Mouse (Mus musculus): ENCODE measurements at regions not wholly inside any gene's neighbourhood (a gene's known extent, or its start where the extent isn't known, plus 50 kb on each side); places are given as distances from the start of the nearest gene placed in this dataset.

GRCm38 (mm10) chr6:143373686-143374273, 206.8 kb downstream of the Etnk1 start:
- DNase-seq = no peak

DNA sequence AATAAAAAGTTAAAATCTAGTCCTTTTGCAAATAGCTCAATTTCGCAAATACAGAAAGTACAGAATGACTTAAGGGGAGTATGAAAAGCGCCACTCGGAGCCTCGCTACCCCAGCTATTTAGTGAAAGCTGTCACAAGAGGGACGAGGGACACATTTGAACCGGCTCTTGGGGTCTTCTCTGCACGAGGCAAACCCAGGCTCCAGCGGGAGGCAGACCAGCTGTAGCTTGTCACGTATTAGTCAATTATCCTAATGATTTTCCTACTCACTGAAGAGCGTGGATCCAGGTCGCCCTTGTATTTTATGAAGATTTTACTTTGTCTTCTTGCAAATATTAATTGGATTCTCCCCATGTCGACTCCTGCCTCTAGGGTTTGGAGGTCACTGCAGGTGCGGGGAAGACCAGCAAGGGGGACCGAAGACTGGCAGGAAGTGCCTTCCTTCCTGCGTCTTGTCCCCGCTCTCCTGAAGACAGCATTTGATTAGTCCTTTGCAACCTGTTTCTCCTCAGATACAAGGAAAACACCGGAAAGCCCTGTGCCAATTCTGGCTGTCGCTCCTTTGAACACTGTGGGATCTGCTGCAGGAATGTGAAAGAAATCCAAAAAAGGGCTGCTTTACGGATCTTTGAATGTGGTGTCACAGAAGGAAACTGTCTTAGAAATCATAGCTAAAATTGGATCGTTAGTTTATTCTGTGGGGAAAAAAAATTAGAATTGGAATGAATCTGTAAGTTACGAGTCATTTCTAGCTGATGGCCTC, 209.1 kb downstream of the Etnk1 start:
- no peak for DNase-seq

DNA sequence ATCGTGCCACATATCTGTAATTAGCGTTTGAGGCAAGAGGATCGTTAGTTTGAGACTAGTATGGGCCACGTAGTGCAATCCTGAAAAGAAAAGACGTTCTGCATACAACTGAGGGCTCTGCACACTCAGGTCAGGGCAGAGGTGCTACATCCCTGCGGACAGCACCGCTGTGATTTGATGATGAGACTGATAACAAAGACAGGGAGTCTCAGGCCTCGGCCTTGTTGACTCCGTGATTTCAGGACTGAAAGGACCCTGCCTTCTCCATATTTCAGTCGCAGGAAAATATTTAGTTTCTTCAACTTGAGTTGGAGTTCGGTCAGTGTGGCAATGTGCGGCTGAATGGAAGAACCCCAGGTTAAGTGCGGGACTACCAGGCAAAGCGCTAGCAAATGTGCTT, 210.1 kb downstream of the Etnk1 start:
- no peak for DNase-seq

DNA sequence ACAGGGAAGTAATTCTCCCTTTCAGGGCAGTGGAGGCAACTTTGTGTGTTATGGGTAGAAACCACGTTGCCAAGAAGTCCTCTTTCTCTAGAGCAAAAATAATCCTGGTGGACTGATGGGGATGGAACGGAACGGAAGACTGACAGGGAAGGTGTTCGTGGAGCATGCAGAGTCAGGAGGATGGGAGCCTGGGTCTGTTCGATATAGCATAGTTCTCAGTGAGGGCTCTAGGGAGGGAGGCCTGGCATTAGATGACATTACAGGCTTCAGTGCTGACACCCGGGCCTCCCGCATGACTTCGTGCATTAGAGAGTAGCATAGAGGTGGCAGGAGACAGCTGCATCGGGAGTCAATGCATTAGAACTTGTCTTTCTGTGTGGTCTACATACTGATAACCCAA, 211.1 kb downstream of the Etnk1 start:
- DNase-seq = no peak

DNA sequence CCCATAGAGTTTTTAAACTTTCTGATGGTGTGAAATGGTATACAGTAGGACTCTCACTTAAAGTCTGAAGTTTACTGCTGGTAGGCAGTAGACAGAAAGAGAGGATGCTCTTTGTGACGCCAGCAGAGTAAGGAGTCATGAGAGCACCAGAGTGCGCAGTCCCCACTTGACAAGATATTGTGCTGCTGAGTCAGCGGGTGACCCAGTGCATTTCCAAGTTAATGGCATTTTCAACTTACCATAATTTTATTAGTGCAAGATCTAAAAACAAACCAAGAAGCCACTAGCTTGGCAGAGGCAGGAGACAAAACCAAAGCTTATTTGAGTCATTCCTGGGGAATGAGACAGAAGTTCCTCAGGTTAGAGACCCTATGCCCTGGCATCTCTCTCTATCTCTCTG, 213.5 kb downstream of the Etnk1 start:
- no peak for DNase-seq

- DNase-seq = no peak
These were observed 219.8 kb downstream of the Etnk1 start for GRCm38 (mm10) chr6:143386597-143387450.

DNA sequence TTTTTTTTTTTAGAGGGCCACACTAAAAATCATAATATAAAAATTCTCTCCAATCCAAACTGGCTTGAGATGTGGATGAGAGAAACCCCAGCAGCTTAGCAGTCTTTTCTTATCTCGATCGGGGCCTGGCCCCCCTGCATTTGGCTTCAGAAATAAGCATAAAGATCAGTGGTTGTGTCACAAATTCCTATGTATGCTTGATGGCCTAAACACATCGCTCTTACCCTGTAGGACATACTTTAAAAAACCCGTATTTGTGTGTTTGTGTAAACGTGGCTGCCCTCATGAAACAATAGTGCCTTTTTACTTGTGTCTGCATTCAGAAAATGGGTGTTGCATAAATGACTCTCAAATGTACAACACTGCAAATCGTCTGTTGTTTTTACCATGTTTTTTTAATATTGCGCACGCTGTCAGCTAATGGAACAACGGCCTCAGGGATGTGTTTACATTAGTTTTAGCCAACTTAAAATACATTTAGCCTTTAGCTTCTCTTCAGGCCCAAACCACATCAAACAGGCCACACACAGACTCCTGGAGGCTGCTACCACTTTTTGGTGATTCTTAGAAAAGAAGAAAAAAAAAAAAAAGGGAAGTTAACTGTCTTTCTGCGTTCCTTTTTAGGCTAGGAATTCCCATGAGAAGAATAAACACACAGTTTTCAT, 226.7 kb downstream of the Etnk1 start:
- DNase-seq = no peak

DNA sequence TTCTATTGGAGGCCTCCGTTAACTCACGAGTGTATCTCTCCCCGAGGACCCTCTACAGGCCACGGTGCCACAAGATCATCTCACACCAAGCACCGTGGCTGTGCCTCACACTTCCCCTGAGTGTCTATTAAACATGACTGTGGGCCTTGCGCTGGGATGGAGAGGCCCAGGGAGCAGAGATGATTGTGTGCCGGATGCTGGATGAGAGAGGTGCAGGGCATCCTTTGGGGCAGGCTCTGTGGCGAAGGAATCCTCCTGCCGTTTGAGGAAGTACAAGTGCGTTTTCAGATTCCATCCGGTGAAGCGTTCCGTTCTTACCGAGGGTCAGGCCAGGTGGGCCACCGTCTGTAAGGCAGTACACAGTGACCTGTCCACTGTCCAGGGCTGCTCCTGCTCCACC, 227.4 kb downstream of the Etnk1 start:
- DNase-seq = no peak

GRCm38 (mm10) chr6:143401436-143401835, 234.4 kb downstream of the Etnk1 start:
- no peak for DNase-seq

DNA sequence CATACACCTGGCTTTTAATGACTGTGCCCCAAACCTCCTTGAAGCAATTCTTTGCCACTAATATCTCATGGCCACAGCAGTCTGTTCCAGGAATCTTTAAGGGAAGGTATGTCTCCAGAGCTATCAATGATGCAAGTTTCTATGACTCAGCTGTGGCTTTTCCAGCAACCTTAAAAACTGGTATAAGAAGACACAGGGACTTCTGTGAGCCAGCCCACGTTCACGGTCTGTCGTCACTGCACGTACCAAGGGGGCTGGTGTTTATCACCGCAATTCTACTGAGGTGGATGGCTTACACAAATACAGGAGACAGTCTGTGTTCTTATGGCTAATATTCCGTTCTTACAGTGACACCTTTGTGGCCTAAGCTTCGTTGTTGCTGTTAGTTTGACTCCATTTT, 234.9 kb downstream of the Etnk1 start:
- DNase-seq = no peak

DNA sequence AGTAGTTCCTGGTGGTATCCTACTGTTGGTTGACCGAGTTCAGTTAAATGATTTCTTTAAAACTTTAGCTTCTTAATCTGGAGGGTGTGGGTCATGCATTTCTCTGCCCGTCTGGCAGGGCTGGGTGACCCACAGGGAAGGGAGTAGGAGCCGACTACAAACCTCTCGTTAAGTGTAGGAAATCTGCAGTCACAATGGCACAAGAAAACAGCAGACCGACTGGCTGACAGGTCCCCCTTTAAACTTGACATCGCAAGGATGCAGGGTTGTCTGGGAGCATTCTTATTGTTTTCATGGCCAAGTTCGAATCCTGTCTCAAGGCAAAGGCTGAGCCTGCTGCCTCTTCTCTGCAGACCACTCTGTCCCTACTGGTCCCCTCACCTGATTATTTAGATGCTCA, 235.7 kb downstream of the Etnk1 start:
- no peak for DNase-seq

DNA sequence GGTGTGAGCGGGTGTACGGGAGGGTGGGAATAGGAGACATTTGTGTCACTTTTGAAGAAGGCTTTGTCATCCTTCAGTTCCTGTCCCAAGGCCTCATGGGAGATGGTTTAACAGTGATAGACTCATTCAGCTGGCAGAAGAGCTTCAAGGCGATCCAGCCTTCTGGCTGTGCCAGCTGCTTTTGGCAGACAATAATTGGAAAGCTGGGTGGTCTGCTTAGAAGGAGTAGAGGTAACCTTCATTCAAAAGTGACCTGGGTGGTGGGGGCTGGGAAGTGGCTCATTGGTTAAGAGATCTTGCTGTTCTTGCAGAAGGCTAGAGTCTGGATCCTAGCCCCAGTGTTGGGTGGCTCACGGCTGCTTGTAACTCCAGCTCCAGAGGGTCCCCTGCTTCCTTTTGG, 237.5 kb downstream of the Etnk1 start:
- DNase-seq = no peak

GRCm38 (mm10) chr6:143412056-143412455, 245.0 kb downstream of the Etnk1 start:
- DNase-seq = no peak

GRCm38 (mm10) chr6:143412721-143413120, 245.7 kb downstream of the Etnk1 start:
- DNase-seq = no peak

GRCm38 (mm10) chr6:143414590-143415382, 247.8 kb downstream of the Etnk1 start:
- no peak for DNase-seq

DNA sequence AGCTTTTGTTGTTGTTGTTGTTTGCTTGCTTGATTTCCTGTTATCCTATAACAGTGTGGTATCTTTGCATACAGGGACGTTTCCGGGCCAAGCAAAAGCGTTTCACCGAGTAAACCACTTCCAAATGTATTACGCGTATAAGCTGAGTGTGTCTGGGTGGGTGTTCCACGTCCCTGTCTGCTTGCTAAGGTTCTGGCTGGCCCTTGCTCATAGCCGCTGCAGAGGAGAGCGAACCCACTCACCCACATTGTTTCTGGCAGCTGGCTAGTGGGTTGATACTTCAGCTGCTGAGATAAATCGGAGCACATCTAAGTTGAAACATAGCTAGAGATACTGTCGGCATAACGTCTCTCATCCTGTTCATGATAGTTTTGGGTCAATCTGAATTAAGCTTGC, 248.4 kb downstream of the Etnk1 start:
- no peak for DNase-seq

GRCm38 (mm10) chr6:143419872-143420271, 252.9 kb downstream of the Etnk1 start:
- DNase-seq = no peak

DNA sequence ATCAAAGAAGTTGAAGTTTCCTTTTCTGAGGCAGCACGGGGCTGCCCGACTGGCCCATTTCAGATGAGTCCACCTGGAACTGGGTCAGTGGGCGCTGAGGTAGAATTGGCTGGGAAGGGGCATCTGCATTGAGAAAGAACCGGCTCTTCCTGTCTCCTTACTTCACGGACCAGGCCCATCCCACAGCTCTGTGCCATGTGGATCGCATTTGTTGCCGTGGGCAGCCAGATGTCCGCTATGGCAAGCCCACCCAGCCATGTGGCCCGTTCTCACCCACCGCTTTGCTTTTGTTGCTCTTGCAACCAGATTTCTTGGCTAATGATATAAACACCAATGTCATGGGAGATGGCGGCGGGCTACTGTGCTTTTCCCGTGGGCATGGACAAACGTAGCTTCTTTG, 256.0 kb downstream of the Etnk1 start:
- no peak for DNase-seq

GRCm38 (mm10) chr6:143425182-143425829, 258.3 kb downstream of the Etnk1 start:
- no peak for DNase-seq

GRCm38 (mm10) chr6:143431896-143432450, 265.0 kb downstream of the Etnk1 start:
- DNase-seq = no peak

All from gastrocnemius, postnatal 25 days (tissue).